Mouse (Mus musculus) neural tube, embryonic 15.5 days (tissue): ENCODE results near the gene Olfr365. TPM values are rescaled to one million over a fixed set of nuclear protein-coding genes. Genes with fewer than 3 reads are reported as not detected.

Source experiments
- ATAC-seq: fragments of 200-750 bp; cut with Nextera tagmentation; 2 replicates; pipeline ENCODE4 v1.8.0; 2017; ENCODE audit warnings: mild to moderate bottlenecking, moderate TSS enrichment, moderate library complexity; ENCODE audit not compliant: low FRiP score
- H3K27ac ChIP-seq: fragments of 300-500 bp; sonication (generic); replicated peaks from 2 replicates; pipeline ENCODE4 v1.5.1; 2015; ENCODE audit warnings: mild to moderate bottlenecking, inconsistent platforms
- H3K27me3 ChIP-seq: fragments of 300-500 bp; sonication (generic); replicated peaks from 2 replicates; pipeline ENCODE4 v1.6.1; 2015; ENCODE audit warnings: inconsistent platforms
- H3K36me3 ChIP-seq: fragments of 300-500 bp; sonication (generic); 2 replicates; pipeline ENCODE4 v1.6.1; 2015; ENCODE audit warnings: inconsistent platforms
- H3K4me1 ChIP-seq: fragments of 300-500 bp; sonication (generic); 2 replicates; pipeline ENCODE4 v1.6.1; 2015; ENCODE audit warnings: inconsistent platforms
- H3K4me2 ChIP-seq: fragments of 300-500 bp; sonication (generic); 2 replicates; pipeline ENCODE4 v1.6.1; 2015; ENCODE audit warnings: inconsistent platforms, mild to moderate bottlenecking, moderate library complexity
- H3K4me3 ChIP-seq: fragments of 300-500 bp; sonication (generic); replicated peaks from 2 replicates; pipeline ENCODE4 v1.5.1; 2015; ENCODE audit warnings: mild to moderate bottlenecking, inconsistent platforms
- H3K9ac ChIP-seq: fragments of 300-500 bp; sonication (generic); replicated peaks from 2 replicates; pipeline ENCODE4 v1.6.1; 2015; ENCODE audit warnings: mild to moderate bottlenecking, inconsistent platforms
- H3K9me3 ChIP-seq: fragments of 300-500 bp; sonication (generic); replicated peaks from 2 replicates; pipeline ENCODE4 v1.6.1; 2016; ENCODE audit warnings: inconsistent platforms
- WGBS: fragments of 180-500 bp; shearing (Covaris S2); methylation state at CpG from one replicate; pipeline ENCODE4 v1.1.7; 2015; ENCODE audit warnings: mixed read lengths; 5-methylcytosine and 5-hydroxymethylcytosine counted together
- polyA plus RNA-seq: library from polyadenylated mRNA; unstranded; fragments of >200 nt; fragmentation: Nextera tagmentation; extraction: Ambion mirVana; gene quantifications from 2 replicates; pipeline ENCODE4 v1.2.1, GENCODE M21; 2015

The Olfr365 gene
- polyA plus RNA-seq = not detected in 2 replicates

DNA sequence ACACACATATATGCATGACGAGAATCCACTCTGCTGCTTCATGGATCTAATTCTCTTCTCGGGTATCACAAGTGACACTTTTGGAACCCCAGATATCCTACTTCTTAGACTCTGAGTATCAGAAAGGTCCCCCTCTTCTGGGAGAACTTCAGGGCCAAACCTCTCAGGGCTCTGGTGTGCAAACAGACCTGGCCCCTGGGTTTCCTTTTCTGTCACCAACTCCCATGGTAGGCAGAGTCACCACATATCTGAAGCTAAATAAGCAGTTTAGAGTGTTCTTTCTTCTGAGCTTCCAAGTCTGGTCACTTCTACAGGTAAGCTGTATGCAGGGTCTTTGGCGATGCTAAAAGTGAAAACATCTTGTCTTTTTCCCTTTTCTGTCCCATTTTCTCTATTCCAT is at the start of gene Olfr365:
Gene Olfr365, plus strand, starts transcription at position 301 of the 400 bp plus-strand sequence.
- no peaks in the 10 kb centered on the region for H3K27me3 ChIP-seq
- H3K4me3 ChIP-seq = no peak within 1 kb of the TSS
- H3K4me1 ChIP-seq = no peaks in the 10 kb centered on the region
- H3K27ac ChIP-seq = no peak within 1 kb of the TSS
- H3K36me3 ChIP-seq = no peaks in the 10 kb centered on the region
- no peak within 1 kb of the TSS for H3K4me2 ChIP-seq
- ATAC-seq = no peak
- H3K9me3 ChIP-seq = 0 out of 2 replicates have a peak, but pooled peaks cover 2% of the 10 kb centered on the region
- WGBS = 84% methylated on average over 3 of the region's 3 CpGs
- no peak within 1 kb of the TSS for H3K9ac ChIP-seq

DNA sequence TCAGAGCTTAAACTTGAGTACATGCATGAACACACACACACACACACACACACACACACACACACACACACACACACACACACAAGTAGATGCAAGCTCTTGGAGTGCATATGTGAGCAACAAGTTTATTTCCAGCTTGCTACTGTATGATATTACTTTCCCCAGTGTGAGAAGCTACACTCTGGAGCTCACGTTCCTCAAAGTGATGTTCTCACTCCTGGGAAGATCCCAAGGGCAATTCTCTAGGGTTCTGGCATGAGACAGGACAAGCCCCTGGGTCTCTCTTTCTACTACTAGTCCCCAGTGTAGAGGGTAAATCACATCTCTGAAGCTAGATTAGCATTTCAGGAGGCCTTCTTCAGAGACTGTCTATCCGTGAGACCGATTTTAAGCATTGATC is 49.0 kb upstream of the Olfr365 start, which contains the start of gene Olfr364-ps1:
Gene Olfr364-ps1, plus strand, starts transcription at position 301 of the 400 bp plus-strand sequence.
- H3K27ac ChIP-seq = no peak within 1 kb of the TSS
- WGBS = 85% methylated on average over 3 of the region's 3 CpGs
- no peaks in the 10 kb centered on the region for H3K27me3 ChIP-seq
- H3K9me3 ChIP-seq = peaks cover 4% of the 10 kb centered on the region; the same call in 1 of the 2 replicates
- H3K36me3 ChIP-seq = no peaks in the 10 kb centered on the region
- no peak for ATAC-seq
- no peak within 1 kb of the TSS for H3K4me3 ChIP-seq
- no peak within 1 kb of the TSS for H3K9ac ChIP-seq
- H3K4me2 ChIP-seq = no peak within 1 kb of the TSS
- no peaks in the 10 kb centered on the region for H3K4me1 ChIP-seq

DNA sequence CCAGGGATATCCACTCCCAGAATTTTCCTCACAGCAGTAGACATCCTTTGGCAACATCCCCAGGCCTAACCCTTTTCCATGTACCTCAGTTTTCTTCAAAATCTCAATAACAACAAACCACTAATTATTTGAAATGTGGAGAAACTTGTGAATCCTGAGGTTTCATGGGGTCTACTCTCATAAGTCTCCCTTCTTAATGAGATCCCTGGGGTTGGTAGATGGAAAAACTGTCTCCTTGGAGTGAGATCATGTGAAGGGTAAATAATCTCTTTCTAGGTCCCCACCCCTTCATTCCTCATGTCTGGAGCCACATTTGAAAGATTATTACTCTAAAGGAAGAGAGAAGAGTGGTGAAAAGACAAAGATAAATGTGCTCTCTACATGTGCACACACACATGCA is 23.3 kb downstream of the Olfr365 start, which contains the start of gene Olfr366:
Gene Olfr366, plus strand, starts transcription at position 301 of the 400 bp plus-strand sequence.
- Histone ChIP-seq H3K36me3 (no peaks in the 10 kb centered on the region), H3K27me3 (no peaks in the 10 kb centered on the region), H3K4me3 (no peak within 1 kb of the TSS), H3K4me2 (no peak within 1 kb of the TSS), H3K9ac (no peak within 1 kb of the TSS), H3K9me3 (peaks cover 4% of the 10 kb centered on the region; the same call in 1 of the 2 replicates), H3K4me1 (no peaks in the 10 kb centered on the region), H3K27ac (no peak within 1 kb of the TSS)
- no peak for ATAC-seq

Other genes starting within 250 kb of the Olfr365 start
- not detected in 2 replicates for gene Olfr357, start 194.4 kb upstream of the Olfr365 start, polyA plus RNA-seq
- not detected in 2 replicates for gene Olfr358, start 178.9 kb upstream of the Olfr365 start, polyA plus RNA-seq
- not detected in 2 replicates for gene Olfr360, start 122.5 kb upstream of the Olfr365 start, polyA plus RNA-seq
- gene Olfr361, start 98.9 kb upstream of the Olfr365 start, polyA plus RNA-seq = not detected in 2 replicates
- gene Olfr362, start 70.3 kb upstream of the Olfr365 start, polyA plus RNA-seq = not detected in 2 replicates
- gene Olfr364-ps1, start 48.9 kb upstream of the Olfr365 start, polyA plus RNA-seq = not detected in 2 replicates
- gene Olfr366, start 23.4 kb downstream of the Olfr365 start, polyA plus RNA-seq = not detected in 2 replicates
- gene Olfr368, start 138.3 kb downstream of the Olfr365 start, polyA plus RNA-seq = not detected in 2 replicates
- 42.0 and 44.1 TPM in 2 replicates for gene Pdcl, start 171.1 kb downstream of the Olfr365 start, polyA plus RNA-seq
- 18.1 and 19.0 TPM in 2 replicates for gene Rc3h2, start 234.7 kb downstream of the Olfr365 start, polyA plus RNA-seq